Mouse (Mus musculus) thymus, postnatal 0 days (tissue): ENCODE measurements around the gene 1700013G24Rik. TPM values are rescaled to one million over a fixed set of nuclear protein-coding genes. Genes with fewer than 3 reads are reported as not detected.

ENCODE experiments used
- DNase-seq: peaks from one replicate; pipeline ENCODE4 v3.0.0-alpha.2; 2015; ENCODE audit warnings: low spot score
- polyA plus RNA-seq: library from polyadenylated mRNA; unstranded; fragments of >200 nt; fragmentation: Nextera tagmentation; extraction: Ambion mirVana; gene quantifications from 2 replicates; pipeline ENCODE4 v1.2.1, GENCODE M21; 2015

Gene 1700013G24Rik
- polyA plus RNA-seq, 1 experiment from 2014 or later = not detected

GRCm38 (mm10) chr4:137456581-137456980, 3.5 kb downstream of the 1700013G24Rik start:
- no peak for DNase-seq

DNA sequence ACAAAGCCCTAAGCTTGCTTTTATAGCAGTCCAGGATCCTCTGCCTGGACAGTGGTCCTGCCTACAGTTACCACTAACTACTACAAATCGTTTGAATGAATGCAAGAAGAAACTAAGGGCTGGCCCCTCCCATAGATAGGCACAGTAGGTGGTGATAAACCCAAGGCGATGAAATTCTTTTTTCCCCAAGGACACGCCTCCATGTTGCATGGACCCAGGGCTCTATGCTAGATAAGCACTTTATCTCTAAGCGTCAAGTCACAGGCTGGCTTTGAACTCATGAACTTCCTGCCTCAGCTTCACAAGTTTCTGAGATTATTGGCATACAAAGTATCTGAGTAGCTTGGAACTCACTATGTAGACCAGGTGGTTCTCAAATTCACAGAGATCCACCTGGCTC, 4.2 kb downstream of the 1700013G24Rik start:
- DNase-seq = no peak

DNA sequence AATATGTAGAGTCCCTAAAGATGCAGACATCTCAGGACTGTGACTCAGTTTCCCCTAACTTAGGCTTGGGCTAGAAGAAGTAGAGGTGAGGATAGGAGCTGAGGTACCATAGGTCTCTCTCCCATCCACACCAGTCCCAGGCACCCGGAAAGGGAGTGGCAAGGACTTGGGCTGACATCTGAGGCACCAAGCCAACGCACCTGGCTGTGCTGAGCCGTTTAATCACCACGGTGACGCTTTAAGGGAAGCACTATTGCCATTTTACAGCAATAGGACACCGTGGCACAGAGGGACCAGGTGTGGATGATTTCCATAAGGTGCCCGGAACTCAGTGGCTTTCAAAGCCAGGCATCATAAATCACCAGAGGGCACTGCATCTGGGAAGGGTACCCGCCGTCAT, 5.2 kb downstream of the 1700013G24Rik start:
- DNase-seq = peak; percentile 51

GRCm38 (mm10) chr4:137458861-137459260, 5.8 kb downstream of the 1700013G24Rik start:
- peak; percentile 69 for DNase-seq

DNA sequence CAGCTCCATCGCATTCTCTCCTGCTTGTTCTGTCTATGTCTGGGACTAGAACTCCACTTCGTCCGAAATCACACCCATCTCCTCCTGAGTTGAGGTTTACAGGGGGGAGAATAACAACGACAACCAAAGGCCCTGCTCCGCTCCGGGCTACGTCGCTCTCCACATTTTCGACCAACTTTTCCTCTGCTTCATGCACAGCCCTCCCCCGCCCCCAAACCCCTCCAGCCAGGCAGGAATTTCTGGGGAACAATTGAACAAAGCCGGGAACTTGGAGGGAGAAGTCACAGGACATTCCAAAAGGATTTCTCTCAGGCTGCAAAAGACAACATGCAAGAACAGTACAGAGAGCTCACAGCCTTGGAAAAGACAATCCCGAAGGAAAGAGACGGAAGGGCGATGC, 7.6 kb downstream of the 1700013G24Rik start:
- DNase-seq = no peak

DNA sequence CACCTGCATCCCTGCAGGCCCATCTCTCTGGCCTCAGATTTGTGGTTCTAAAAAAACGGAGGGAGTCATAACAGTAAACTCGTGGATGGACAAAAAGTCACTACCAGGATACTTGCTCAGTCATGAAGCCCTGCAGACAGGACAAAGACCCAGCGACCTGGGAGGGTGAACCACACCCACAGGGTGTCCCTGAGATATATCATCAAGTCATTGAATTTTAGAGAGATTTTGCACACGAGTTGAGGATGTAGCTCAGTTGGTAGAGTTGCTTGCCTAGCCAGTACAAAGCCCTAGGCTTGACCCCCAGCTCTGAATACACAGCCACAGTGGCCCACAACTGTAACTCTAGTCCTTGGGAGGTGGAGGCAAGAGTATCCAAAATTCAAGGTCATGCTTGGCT, 8.1 kb downstream of the 1700013G24Rik start:
- DNase-seq = no peak

GRCm38 (mm10) chr4:137461981-137462690, 9.1 kb downstream of the 1700013G24Rik start:
- no peak for DNase-seq

DNA sequence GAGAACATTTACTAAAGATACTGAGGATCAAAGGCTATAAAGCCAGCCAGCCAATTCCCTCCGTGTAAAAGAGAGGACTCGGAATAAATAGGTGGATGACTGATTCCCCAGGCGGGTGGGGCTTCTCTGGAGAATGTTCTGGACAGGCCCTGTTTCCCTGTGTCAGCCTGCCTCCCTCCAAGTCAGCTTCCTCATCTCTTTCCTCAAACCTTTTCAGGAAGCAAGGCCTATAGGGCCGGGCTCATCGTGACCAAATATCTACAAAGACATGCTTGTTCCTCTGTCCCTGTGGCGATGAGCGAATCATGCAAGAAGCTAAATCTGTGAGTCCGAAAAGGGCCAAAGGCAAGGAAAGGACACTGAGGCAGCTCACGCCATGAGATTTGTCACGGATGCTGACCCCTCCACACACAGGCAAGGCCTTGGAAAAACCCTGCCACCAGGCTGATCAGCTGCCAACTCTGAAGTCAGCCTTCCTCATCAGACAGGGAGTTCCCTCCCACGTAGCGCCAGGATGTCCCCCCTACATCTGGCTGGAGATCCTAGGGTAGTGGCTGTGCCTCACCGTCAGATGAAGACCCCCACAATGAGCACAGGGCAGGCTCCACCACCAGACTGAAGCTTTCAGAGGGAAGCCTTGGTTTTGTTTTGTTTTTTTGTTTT, 12.2 kb downstream of the 1700013G24Rik start:
- no peak for DNase-seq

- no peak for DNase-seq
Measured at GRCm38 (mm10) chr4:137466991-137467390, 13.9 kb downstream of the 1700013G24Rik start.

DNA sequence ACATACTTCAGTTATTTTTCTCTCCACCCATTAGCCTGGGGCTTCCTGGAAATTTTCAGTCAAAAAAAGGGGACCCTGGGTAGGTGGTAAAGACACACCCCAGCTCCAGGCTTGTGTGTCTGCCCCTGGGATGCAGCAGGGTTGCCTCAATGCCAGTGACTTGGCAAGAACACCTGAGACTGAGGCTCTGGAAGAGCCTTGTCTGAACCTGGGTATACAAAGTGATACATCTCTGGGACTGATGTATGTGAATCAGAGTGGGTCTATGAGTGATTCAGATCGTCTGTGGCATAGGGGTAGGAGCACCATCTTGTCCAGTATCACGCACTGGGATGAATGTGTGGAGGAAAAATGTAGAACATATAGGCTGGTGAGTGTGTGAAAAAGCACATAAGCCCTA, 14.4 kb downstream of the 1700013G24Rik start:
- DNase-seq = no peak

- DNase-seq = peak; percentile 90
Measured at GRCm38 (mm10) chr4:137468260-137469080, 15.4 kb downstream of the 1700013G24Rik start, which contains the start of gene Hspg2. Hspg2 (plus strand) TSS chr4:137468769.

GRCm38 (mm10) chr4:137469081-137469844, 16.2 kb downstream of the 1700013G24Rik start:
- no peak for DNase-seq

DNA sequence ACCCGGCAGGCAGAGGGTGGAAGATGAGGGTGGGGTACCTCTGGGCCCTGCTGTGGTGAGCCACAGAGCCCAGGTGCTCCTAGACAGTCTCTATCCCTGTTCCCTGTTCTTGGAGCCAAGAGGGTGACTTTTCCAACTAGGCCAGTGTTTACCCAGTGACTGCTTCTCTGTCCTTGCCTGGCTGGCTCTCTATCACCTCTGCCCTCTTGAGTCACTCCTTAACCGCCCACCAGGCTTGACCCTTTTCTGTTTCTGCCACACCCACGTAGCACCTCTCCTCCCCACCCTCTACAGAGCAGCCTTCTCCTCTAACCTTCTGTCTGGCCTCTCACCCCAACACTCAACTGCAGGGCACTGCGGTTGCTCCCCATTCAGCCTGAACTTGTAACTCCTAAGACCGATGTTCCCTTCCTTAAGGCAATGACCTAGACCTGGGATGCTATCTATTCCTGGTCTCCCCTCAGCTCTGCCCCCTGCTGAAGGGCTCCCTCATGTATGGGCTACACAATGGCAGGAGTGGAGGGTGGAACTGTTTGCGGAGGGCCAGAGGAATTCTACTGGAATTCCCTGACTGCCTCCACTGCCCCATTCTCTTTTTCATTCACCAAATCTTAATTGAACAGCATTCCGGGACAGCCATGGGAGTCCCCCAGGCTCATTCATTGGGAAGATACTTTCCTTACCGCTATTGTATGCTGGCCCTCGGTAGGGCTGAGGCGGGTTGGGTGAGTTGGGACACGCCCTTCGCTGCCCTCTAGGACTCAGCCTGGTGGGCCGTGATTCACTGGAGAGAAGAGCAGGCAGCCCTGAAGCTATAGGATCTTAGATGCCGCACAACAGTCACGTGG, 17.0 kb downstream of the 1700013G24Rik start:
- no peak for DNase-seq

GRCm38 (mm10) chr4:137470701-137471317, 17.7 kb downstream of the 1700013G24Rik start:
- no peak for DNase-seq

GRCm38 (mm10) chr4:137471326-137471725, 18.2 kb downstream of the 1700013G24Rik start:
- DNase-seq = no peak

- DNase-seq = no peak
Measured at GRCm38 (mm10) chr4:137473240-137473639, 20.2 kb downstream of the 1700013G24Rik start.

- DNase-seq = no peak
Measured at GRCm38 (mm10) chr4:137473701-137474388, 20.8 kb downstream of the 1700013G24Rik start.

DNA sequence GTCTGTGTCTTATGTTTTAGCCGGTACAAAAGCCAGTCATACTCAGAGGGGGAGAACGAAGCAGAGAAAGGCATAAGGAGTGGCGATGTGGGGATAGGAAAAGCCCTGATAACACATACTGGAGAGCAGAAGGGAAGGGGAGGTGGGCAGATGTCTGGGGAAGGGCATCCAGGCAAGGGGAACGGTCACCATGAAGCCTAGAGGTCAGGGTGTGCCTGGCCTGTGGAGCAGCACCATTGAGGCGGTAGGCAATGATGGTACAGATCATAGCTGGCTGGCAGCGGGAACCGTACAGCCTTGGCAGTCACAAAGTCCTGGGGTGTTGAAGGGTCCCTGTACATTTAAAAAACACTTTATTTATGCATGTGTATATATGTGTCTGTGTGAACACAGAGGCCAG, 21.6 kb downstream of the 1700013G24Rik start:
- no peak for DNase-seq
